Mouse (Mus musculus): ENCODE measurements around the gene Grcc10. TPM values are rescaled to one million over a fixed set of nuclear protein-coding genes. Genes with fewer than 3 reads are reported as not detected.

Grcc10 gene
- polyA plus RNA-seq, 1 experiment, result 287 TPM

- Histone ChIP-seq H3K36me3 (ENCODE audit: control insufficient read depth, insufficient read depth) (peaks cover 6% of the 10 kb centered on the region), H3K79me2 (ENCODE audit: control insufficient read depth, insufficient read depth) (peaks cover 63% of the 10 kb centered on the region), H3K4me3 (no peak overlapping the region), H3K27me3 (ENCODE audit: control insufficient read depth, insufficient read depth, insufficient read length) (no peaks in the 10 kb centered on the region), H3ac (ENCODE audit: control insufficient read depth, insufficient read length) (no peak overlapping the region), H3K4me2 (ENCODE audit: low read depth) (peak overlapping the region; percentile 72)
- TF ChIP-seq E2F4 (IDR thresholded peaks at IDR 0.05; ENCODE audit: insufficient read depth), result no peak
- TF ChIP-seq REST (IDR thresholded peaks at IDR 0.05; ENCODE audit: insufficient read depth, insufficient read length), result no peak
- TF ChIP-seq USF1 (IDR thresholded peaks at IDR 0.05; ENCODE audit: low read depth), result no peak
- no peak for TF ChIP-seq TCF3 (IDR thresholded peaks at IDR 0.05; ENCODE audit: insufficient read length, low read depth)
- no peak for TF ChIP-seq CEBPB (IDR thresholded peaks at IDR 0.05; ENCODE audit: insufficient read depth, poor library complexity, severe bottlenecking)
- TF ChIP-seq TCF12 (IDR thresholded peaks at IDR 0.05; ENCODE audit: insufficient read depth, poor library complexity, severe bottlenecking), result no peak
- TF ChIP-seq POLR2AphosphoS2 (IDR thresholded peaks at IDR 0.05; ENCODE audit: insufficient read length, low read depth), result no peak
- no peak for TF ChIP-seq MYOD1 (IDR thresholded peaks at IDR 0.05; ENCODE audit: control insufficient read depth in 1 of 3, insufficient read length in 2 of 3, low read depth in 2 of 3)
- TF ChIP-seq MYOG (IDR thresholded peaks at IDR 0.05; ENCODE audit: control insufficient read depth in 1 of 3, insufficient read depth in 1 of 3, insufficient read length in 2 of 3, low read depth in 2 of 3), result no peak
- TF ChIP-seq SRF (IDR thresholded peaks at IDR 0.05; ENCODE audit: control insufficient read depth, insufficient read length, low read depth), result no peak
- no peak for TF ChIP-seq POLR2A (IDR thresholded peaks at IDR 0.05; ENCODE audit: insufficient read length, low read depth)
- no peak for TF ChIP-seq MAX (IDR thresholded peaks at IDR 0.05; ENCODE audit: low read depth)
These were observed 12.7 kb upstream of the Grcc10 start for GRCm38 (mm10) chr6:124753861-124754260.

- TF ChIP-seq MAX (IDR thresholded peaks at IDR 0.05; ENCODE audit: low read depth) (no peak), TCF3 (IDR thresholded peaks at IDR 0.05; ENCODE audit: insufficient read length, low read depth) (no peak), POLR2AphosphoS2 (IDR thresholded peaks at IDR 0.05; ENCODE audit: insufficient read length, low read depth) (no peak), E2F4 (IDR thresholded peaks at IDR 0.05; ENCODE audit: insufficient read depth) (no peak), USF1 (IDR thresholded peaks at IDR 0.05; ENCODE audit: low read depth) (no peak), MYOD1 (IDR thresholded peaks at IDR 0.05; ENCODE audit: control insufficient read depth in 1 of 3, insufficient read length in 2 of 3, low read depth in 2 of 3) (no peak), POLR2A (IDR thresholded peaks at IDR 0.05; ENCODE audit: insufficient read length, low read depth) (no peak), CEBPB (IDR thresholded peaks at IDR 0.05; ENCODE audit: insufficient read depth, poor library complexity, severe bottlenecking) (no peak), SRF (IDR thresholded peaks at IDR 0.05; ENCODE audit: control insufficient read depth, insufficient read length, low read depth) (no peak), REST (IDR thresholded peaks at IDR 0.05; ENCODE audit: insufficient read depth, insufficient read length) (no peak), TCF12 (IDR thresholded peaks at IDR 0.05; ENCODE audit: insufficient read depth, poor library complexity, severe bottlenecking) (no peak)
- Histone ChIP-seq H3K4me2 (ENCODE audit: low read depth) (no peak overlapping the region), H3K79me2 (ENCODE audit: control insufficient read depth, insufficient read depth) (peaks cover 57% of the 10 kb centered on the region), H3K27me3 (ENCODE audit: control insufficient read depth, insufficient read depth, insufficient read length) (no peaks in the 10 kb centered on the region), H3K4me3 (no peak overlapping the region), H3K36me3 (ENCODE audit: control insufficient read depth, insufficient read depth) (peaks cover 10% of the 10 kb centered on the region), H3ac (ENCODE audit: control insufficient read depth, insufficient read length) (no peak overlapping the region)
These were observed 9.2 kb upstream of the Grcc10 start for GRCm38 (mm10) chr6:124750405-124750804.

GRCm38 (mm10) chr6:124746654-124747632 lies 5.8 kb upstream of the Grcc10 start:
- Histone ChIP-seq H3K79me2 (ENCODE audit: control insufficient read depth, insufficient read depth) (peaks cover 23% of the 10 kb centered on the region), H3K4me2 (ENCODE audit: low read depth) (no peak overlapping the region), H3K36me3 (ENCODE audit: control insufficient read depth, insufficient read depth) (peaks cover 4% of the 10 kb centered on the region), H3ac (ENCODE audit: control insufficient read depth, insufficient read length) (no peak overlapping the region), H3K27me3 (ENCODE audit: control insufficient read depth, insufficient read depth, insufficient read length) (no peaks in the 10 kb centered on the region), H3K4me3 (peak overlapping the region; percentile 22)
- TF ChIP-seq POLR2A (IDR thresholded peaks at IDR 0.05; ENCODE audit: insufficient read length, low read depth) (no peak), POLR2AphosphoS2 (IDR thresholded peaks at IDR 0.05; ENCODE audit: insufficient read length, low read depth) (peak; percentile 53), SRF (IDR thresholded peaks at IDR 0.05; ENCODE audit: control insufficient read depth, insufficient read length, low read depth) (no peak), E2F4 (IDR thresholded peaks at IDR 0.05; ENCODE audit: insufficient read depth) (no peak), CEBPB (IDR thresholded peaks at IDR 0.05; ENCODE audit: insufficient read depth, poor library complexity, severe bottlenecking) (no peak)

GRCm38 (mm10) chr6:124746296-124746605 lies 5.1 kb upstream of the Grcc10 start:
- H3ac ChIP-seq (ENCODE audit: control insufficient read depth, insufficient read length), result peak overlapping the region; percentile 33
- H3K4me2 ChIP-seq (ENCODE audit: low read depth), result peak overlapping the region; percentile 58
- peaks cover 4% of the 10 kb centered on the region for H3K36me3 ChIP-seq (ENCODE audit: control insufficient read depth, insufficient read depth)
- peaks cover 16% of the 10 kb centered on the region for H3K79me2 ChIP-seq (ENCODE audit: control insufficient read depth, insufficient read depth)
- H3K27me3 ChIP-seq (ENCODE audit: control insufficient read depth, insufficient read depth, insufficient read length), result no peaks in the 10 kb centered on the region
- H3K4me3 ChIP-seq, result peak overlapping the region; percentile 22
- no peak for TF ChIP-seq REST (IDR thresholded peaks at IDR 0.05; ENCODE audit: insufficient read depth, insufficient read length)
- no peak for TF ChIP-seq E2F4 (IDR thresholded peaks at IDR 0.05; ENCODE audit: insufficient read depth)
- TF ChIP-seq POLR2AphosphoS2 (IDR thresholded peaks at IDR 0.05; ENCODE audit: insufficient read length, low read depth), result no peak
- no peak for TF ChIP-seq TCF3 (IDR thresholded peaks at IDR 0.05; ENCODE audit: insufficient read length, low read depth)
- no peak for TF ChIP-seq POLR2A (IDR thresholded peaks at IDR 0.05; ENCODE audit: insufficient read length, low read depth)
- TF ChIP-seq MYOG (IDR thresholded peaks at IDR 0.05; ENCODE audit: control insufficient read depth in 1 of 3, insufficient read depth in 1 of 3, insufficient read length in 2 of 3, low read depth in 2 of 3), result no peak
- TF ChIP-seq CEBPB (IDR thresholded peaks at IDR 0.05; ENCODE audit: insufficient read depth, poor library complexity, severe bottlenecking), result no peak
- TF ChIP-seq MAX (IDR thresholded peaks at IDR 0.05; ENCODE audit: low read depth), result no peak
- no peak for TF ChIP-seq TCF12 (IDR thresholded peaks at IDR 0.05; ENCODE audit: insufficient read depth, poor library complexity, severe bottlenecking)
- no peak for TF ChIP-seq USF1 (IDR thresholded peaks at IDR 0.05; ENCODE audit: low read depth)
- no peak for TF ChIP-seq SRF (IDR thresholded peaks at IDR 0.05; ENCODE audit: control insufficient read depth, insufficient read length, low read depth)
- no peak for TF ChIP-seq MYOD1 (IDR thresholded peaks at IDR 0.05; ENCODE audit: control insufficient read depth in 1 of 3, insufficient read length in 2 of 3, low read depth in 2 of 3)
